Mouse (Mus musculus) intestine, postnatal 0 days (tissue): ENCODE results near the gene Zfx. TPM values are rescaled to one million over a fixed set of nuclear protein-coding genes. Genes with fewer than 3 reads are reported as not detected.
A peak's percentile ranks its signal among the peaks of the same experiment; 100 is the strongest.

Source experiments
- ATAC-seq: fragments of 200-750 bp; cut with Nextera tagmentation; 2 replicates; pipeline ENCODE4 v1.8.0; 2017; ENCODE audit warnings: mild to moderate bottlenecking, moderate TSS enrichment, moderate library complexity
- H3K27ac ChIP-seq: fragments of 300-500 bp; sonication (generic); 2 replicates; pipeline ENCODE4 v1.5.1; 2014; ENCODE audit warnings: mild to moderate bottlenecking, low read depth, low read length, moderate library complexity
- H3K27me3 ChIP-seq: fragments of 300-500 bp; sonication (generic); replicated peaks from 2 replicates; pipeline ENCODE4 v1.6.1; 2014; ENCODE audit warnings: low read length, mixed read lengths; ENCODE audit not compliant: control insufficient read depth, insufficient read depth
- H3K36me3 ChIP-seq: fragments of 300-500 bp; sonication (generic); 2 replicates; pipeline ENCODE4 v1.6.1; 2014; ENCODE audit warnings: mild to moderate bottlenecking, moderate library complexity; ENCODE audit not compliant: control insufficient read depth, insufficient read depth
- H3K4me1 ChIP-seq: fragments of 300-500 bp; sonication (generic); replicated peaks from 2 replicates; pipeline ENCODE4 v1.6.1; 2014; ENCODE audit warnings: antibody characterized with exemption, low read length, mixed read lengths; ENCODE audit not compliant: control insufficient read depth, insufficient read depth
- H3K4me2 ChIP-seq: fragments of 300-500 bp; sonication (generic); replicated peaks from 2 replicates; pipeline ENCODE4 v1.6.1; 2014; ENCODE audit warnings: low read depth, mild to moderate bottlenecking, moderate library complexity
- H3K4me3 ChIP-seq: fragments of 300-500 bp; sonication (generic); 2 replicates; pipeline ENCODE4 v1.5.1; 2014; ENCODE audit warnings: low read depth, low read length
- H3K9ac ChIP-seq: fragments of 300-500 bp; sonication (generic); 2 replicates; pipeline ENCODE4 v1.6.1; 2014; ENCODE audit warnings: mild to moderate bottlenecking, low read depth, low read length
- H3K9me3 ChIP-seq: fragments of 300-500 bp; sonication (generic); 2 replicates; pipeline ENCODE4 v1.6.1; 2016; ENCODE audit warnings: mixed run types; ENCODE audit not compliant: control insufficient read depth
- CTCF ChIP-seq: sonication (generic); IDR thresholded peaks from 2 replicates; pipeline ENCODE4 v1.5.1; 2016; ENCODE audit warnings: low read depth, mild to moderate bottlenecking, control low read depth, antibody characterized with exemption, moderate library complexity
- WGBS: fragments of 180-500 bp; shearing (Covaris S2); extraction: QIAGEN DNeasy Blood & Tissue Kit; methylation state at CpG from one replicate; pipeline ENCODE4 v1.1.7; 2014; 5-methylcytosine and 5-hydroxymethylcytosine counted together
- polyA plus RNA-seq: library from polyadenylated mRNA; unstranded; fragments of >200 nt; fragmentation: Nextera tagmentation; extraction: Ambion mirVana; gene quantifications from 2 replicates; pipeline ENCODE4 v1.2.1, GENCODE M21; 2015

Zfx gene
- polyA plus RNA-seq, result 13.2 and 13.8 TPM in 2 replicates

- Histone ChIP-seq H3K4me3 (peak within 1 kb of the TSS; percentile 55), H3K27ac (peak within 1 kb of the TSS; percentile 99), H3K4me1 (no peaks in the 10 kb centered on the region), H3K9me3 (no peaks in the 10 kb centered on the region), H3K9ac (peak within 1 kb of the TSS; percentile 94), H3K4me2 (peak within 1 kb of the TSS; percentile 64), H3K27me3 (no peaks in the 10 kb centered on the region), H3K36me3 (no peaks in the 10 kb centered on the region)
- peak; percentile 40 for TF ChIP-seq CTCF
- WGBS, result 21% methylated on average over 56 of the region's 82 CpGs
- peak; percentile 79 for ATAC-seq
Measured at GRCm38 (mm10) chrX:94123059-94123839, at the start of gene Zfx. Gene Zfx, minus strand, starts transcription at chrX:94123702.

GRCm38 (mm10) chrX:94169348-94169747, 45.8 kb upstream of the Zfx start:
- H3K9ac ChIP-seq, result no peak overlapping the region
- H3K36me3 ChIP-seq, result no peaks in the 10 kb centered on the region
- H3K4me2 ChIP-seq, result no peak overlapping the region
- ATAC-seq, result no peak
- no peak overlapping the region for H3K4me3 ChIP-seq
- H3K9me3 ChIP-seq, result no peaks in the 10 kb centered on the region
- H3K27me3 ChIP-seq, result 0 out of 2 replicates have a peak, but pooled peaks cover 4% of the 10 kb centered on the region
- no peak overlapping the region for H3K27ac ChIP-seq
- WGBS, result 67% methylated on average over 6 of the region's 6 CpGs
- no peaks in the 10 kb centered on the region for H3K4me1 ChIP-seq
- TF ChIP-seq CTCF, result no peak

GRCm38 (mm10) chrX:94152251-94152830, 28.8 kb upstream of the Zfx start:
- no peak for TF ChIP-seq CTCF
- Histone ChIP-seq H3K9me3 (no peaks in the 10 kb centered on the region), H3K36me3 (no peaks in the 10 kb centered on the region), H3K4me2 (no peak overlapping the region), H3K9ac (no peak overlapping the region), H3K4me3 (no peak overlapping the region), H3K27ac (no peak overlapping the region), H3K4me1 (no peaks in the 10 kb centered on the region), H3K27me3 (no peaks in the 10 kb centered on the region)
- no peak for ATAC-seq
- 29% methylated on average over 11 of the region's 11 CpGs for WGBS

- H3K36me3 ChIP-seq, result no peaks in the 10 kb centered on the region
- no peaks in the 10 kb centered on the region for H3K4me1 ChIP-seq
- H3K4me2 ChIP-seq, result no peak overlapping the region
- ATAC-seq, result no peak
- no peak for TF ChIP-seq CTCF
- H3K27ac ChIP-seq, result no peak overlapping the region
- no peak overlapping the region for H3K4me3 ChIP-seq
- H3K9me3 ChIP-seq, result no peaks in the 10 kb centered on the region
- no peak overlapping the region for H3K9ac ChIP-seq
- H3K27me3 ChIP-seq, result no peaks in the 10 kb centered on the region
- WGBS, result 68% methylated on average over 19 of the region's 19 CpGs
Measured at GRCm38 (mm10) chrX:94150471-94150870, 27.0 kb upstream of the Zfx start.

GRCm38 (mm10) chrX:94142004-94142771, 18.7 kb upstream of the Zfx start:
- 49% methylated on average over 7 of the region's 7 CpGs for WGBS

GRCm38 (mm10) chrX:94140080-94140479, 16.6 kb upstream of the Zfx start:
- TF ChIP-seq CTCF, result no peak
- Histone ChIP-seq H3K4me1 (no peaks in the 10 kb centered on the region), H3K27ac (no peak overlapping the region), H3K4me2 (no peak overlapping the region), H3K27me3 (0 out of 2 replicates have a peak, but pooled peaks cover 3% of the 10 kb centered on the region), H3K4me3 (no peak overlapping the region), H3K9ac (no peak overlapping the region), H3K36me3 (no peaks in the 10 kb centered on the region), H3K9me3 (no peaks in the 10 kb centered on the region)
- WGBS, result 76% methylated on average over 1 of the region's 1 CpGs
- no peak for ATAC-seq

More at GRCm38 (mm10) chrX:94142004-94142771, 18.7 kb upstream of the Zfx start:
- H3K27ac ChIP-seq, result no peak overlapping the region
- H3K9ac ChIP-seq, result no peak overlapping the region
- H3K4me1 ChIP-seq, result no peaks in the 10 kb centered on the region
- TF ChIP-seq CTCF, result no peak
- H3K36me3 ChIP-seq, result no peaks in the 10 kb centered on the region
- H3K9me3 ChIP-seq, result no peaks in the 10 kb centered on the region
- no peak overlapping the region for H3K4me2 ChIP-seq
- H3K4me3 ChIP-seq, result no peak overlapping the region
- no peak for ATAC-seq
- 0 out of 2 replicates have a peak, but pooled peaks cover 3% of the 10 kb centered on the region for H3K27me3 ChIP-seq
